Mouse (Mus musculus) hindbrain, embryonic 12.5 days (tissue): ENCODE measurements around the gene Evc2. TPM values are rescaled to one million over a fixed set of nuclear protein-coding genes. Genes with fewer than 3 reads are reported as not detected.

Experiments used
- ATAC-seq: fragments of 200-750 bp; cut with Nextera tagmentation; 2 replicates; pipeline ENCODE4 v1.8.0; 2017; ENCODE audit warnings: moderate TSS enrichment; ENCODE audit not compliant: low FRiP score
- H3K27ac ChIP-seq: fragments of 300-500 bp; sonication (generic); 2 replicates; pipeline ENCODE4 v1.5.1; 2016; ENCODE audit warnings: mild to moderate bottlenecking
- H3K27me3 ChIP-seq: fragments of 300-500 bp; sonication (generic); 2 replicates; pipeline ENCODE4 v1.6.1; 2016; ENCODE audit warnings: mild to moderate bottlenecking
- H3K36me3 ChIP-seq: fragments of 300-500 bp; sonication (generic); 2 replicates; pipeline ENCODE4 v1.6.1; 2016; ENCODE audit warnings: mild to moderate bottlenecking
- H3K4me1 ChIP-seq: fragments of 300-500 bp; sonication (generic); 2 replicates; pipeline ENCODE4 v1.6.1; 2016
- H3K4me2 ChIP-seq: fragments of 300-500 bp; sonication (generic); replicated peaks from 2 replicates; pipeline ENCODE4 v1.6.1; 2016; ENCODE audit warnings: mild to moderate bottlenecking
- H3K4me3 ChIP-seq: fragments of 300-500 bp; sonication (generic); 2 replicates; pipeline ENCODE4 v1.5.1; 2016; ENCODE audit warnings: mild to moderate bottlenecking
- H3K9ac ChIP-seq: fragments of 300-500 bp; sonication (generic); 2 replicates; pipeline ENCODE4 v1.6.1; 2016; ENCODE audit warnings: mild to moderate bottlenecking, moderate library complexity
- H3K9me3 ChIP-seq: fragments of 300-500 bp; sonication (generic); replicated peaks from 2 replicates; pipeline ENCODE4 v1.6.1; 2016; ENCODE audit warnings: mild to moderate bottlenecking
- WGBS: fragments of 180-500 bp; shearing (Covaris S2); methylation state at CpG from one replicate; pipeline ENCODE4 v1.1.7; 2016; 5-methylcytosine and 5-hydroxymethylcytosine counted together
- polyA plus RNA-seq: library from polyadenylated mRNA; unstranded; fragments of >200 nt; fragmentation: Nextera tagmentation; extraction: Ambion mirVana; gene quantifications from 2 replicates; pipeline ENCODE4 v1.2.1, GENCODE M21; 2016

Gene Evc2
- polyA plus RNA-seq, 1 experiment from 2014 or later = 13.3 TPM

GRCm38 (mm10) chr5:37377376-37377775, 39.1 kb downstream of the Evc2 start:
- Histone ChIP-seq H3K4me2 (no peak overlapping the region), H3K27me3 (no peaks in the 10 kb centered on the region), H3K27ac (no peak overlapping the region), H3K9ac (no peak overlapping the region), H3K9me3 (no peaks in the 10 kb centered on the region), H3K4me3 (no peak overlapping the region), H3K4me1 (no peaks in the 10 kb centered on the region), H3K36me3 (0 out of 2 replicates have a peak, but pooled peaks cover 3% of the 10 kb centered on the region)
- no peak for ATAC-seq
- 87% methylated on average over 7 of the region's 7 CpGs for WGBS

GRCm38 (mm10) chr5:37380641-37381040, 42.3 kb downstream of the Evc2 start:
- ATAC-seq = no peak
- Histone ChIP-seq H3K4me1 (no peaks in the 10 kb centered on the region), H3K27ac (no peak overlapping the region), H3K9ac (no peak overlapping the region), H3K9me3 (no peaks in the 10 kb centered on the region), H3K27me3 (no peaks in the 10 kb centered on the region), H3K4me2 (no peak overlapping the region), H3K4me3 (no peak overlapping the region), H3K36me3 (0 out of 2 replicates have a peak, but pooled peaks cover 7% of the 10 kb centered on the region)
- WGBS = 80% methylated on average over 4 of the region's 4 CpGs

- no peak overlapping the region for H3K4me3 ChIP-seq
- H3K9me3 ChIP-seq = no peaks in the 10 kb centered on the region
- peaks cover 22% of the 10 kb centered on the region for H3K36me3 ChIP-seq
- 88% methylated on average over 3 of the region's 3 CpGs for WGBS
- no peak for ATAC-seq
- H3K27ac ChIP-seq = no peak overlapping the region
- H3K4me2 ChIP-seq = no peak overlapping the region
- H3K27me3 ChIP-seq = no peaks in the 10 kb centered on the region
- no peak overlapping the region for H3K9ac ChIP-seq
- no peaks in the 10 kb centered on the region for H3K4me1 ChIP-seq
These were observed 45.3 kb downstream of the Evc2 start for GRCm38 (mm10) chr5:37383570-37383969.

- Histone ChIP-seq H3K9me3 (no peaks in the 10 kb centered on the region), H3K4me1 (no peaks in the 10 kb centered on the region), H3K36me3 (peaks cover 19% of the 10 kb centered on the region), H3K4me3 (no peak overlapping the region), H3K4me2 (no peak overlapping the region), H3K9ac (no peak overlapping the region), H3K27ac (no peak overlapping the region), H3K27me3 (no peaks in the 10 kb centered on the region)
- ATAC-seq = no peak
- 85% methylated on average over 3 of the region's 3 CpGs for WGBS
These were observed 50.3 kb downstream of the Evc2 start for GRCm38 (mm10) chr5:37388646-37389045.

- Histone ChIP-seq H3K27me3 (no peaks in the 10 kb centered on the region), H3K4me2 (no peak overlapping the region), H3K36me3 (peaks cover 15% of the 10 kb centered on the region), H3K27ac (no peak overlapping the region), H3K9me3 (no peaks in the 10 kb centered on the region), H3K4me1 (no peaks in the 10 kb centered on the region), H3K4me3 (no peak overlapping the region), H3K9ac (no peak overlapping the region)
- WGBS = 76% methylated on average over 13 of the region's 13 CpGs
- ATAC-seq = no peak
These were observed 51.7 kb downstream of the Evc2 start for GRCm38 (mm10) chr5:37389808-37390495.

- H3K4me2 ChIP-seq = no peak overlapping the region
- ATAC-seq = no peak
- peaks cover 15% of the 10 kb centered on the region for H3K36me3 ChIP-seq
These were observed 52.6 kb downstream of the Evc2 start for GRCm38 (mm10) chr5:37390923-37391322.

GRCm38 (mm10) chr5:37391901-37392300, 53.6 kb downstream of the Evc2 start:
- peaks cover 5% of the 10 kb centered on the region; the same call in 1 of the 2 replicates for H3K4me1 ChIP-seq
- H3K27me3 ChIP-seq = no peaks in the 10 kb centered on the region
- no peak overlapping the region for H3K4me3 ChIP-seq
- no peak for ATAC-seq
- 92% methylated on average over 10 of the region's 10 CpGs for WGBS
- no peak overlapping the region for H3K27ac ChIP-seq
- peaks cover 9% of the 10 kb centered on the region for H3K36me3 ChIP-seq
- H3K4me2 ChIP-seq = no peak overlapping the region
- H3K9me3 ChIP-seq = no peaks in the 10 kb centered on the region
- H3K9ac ChIP-seq = no peak overlapping the region

More at GRCm38 (mm10) chr5:37390923-37391322, 52.6 kb downstream of the Evc2 start:
- Histone ChIP-seq H3K4me1 (peaks cover 5% of the 10 kb centered on the region; the same call in 1 of the 2 replicates), H3K27ac (no peak overlapping the region), H3K27me3 (no peaks in the 10 kb centered on the region), H3K9me3 (no peaks in the 10 kb centered on the region), H3K9ac (no peak overlapping the region), H3K4me3 (no peak overlapping the region)
- WGBS = 91% methylated on average over 10 of the region's 10 CpGs

GRCm38 (mm10) chr5:37395172-37396030, 57.1 kb downstream of the Evc2 start:
- Histone ChIP-seq H3K27me3 (no peaks in the 10 kb centered on the region), H3K36me3 (no peaks in the 10 kb centered on the region), H3K4me2 (0 out of 2 replicates have a peak overlapping the region, but pooled peaks have one; percentile 4), H3K27ac (peak overlapping the region; percentile 30; the same call in 1 of the 2 replicates), H3K4me1 (peaks cover 5% of the 10 kb centered on the region; the same call in 1 of the 2 replicates), H3K4me3 (no peak overlapping the region), H3K9me3 (no peaks in the 10 kb centered on the region), H3K9ac (no peak overlapping the region)
- WGBS = 57% methylated on average over 22 of the region's 22 CpGs
- ATAC-seq = peak; percentile 77

GRCm38 (mm10) chr5:37419028-37419427, 80.7 kb downstream of the Evc2 start:
- no peak for ATAC-seq
- Histone ChIP-seq H3K27ac (no peak overlapping the region), H3K4me1 (no peaks in the 10 kb centered on the region), H3K27me3 (no peaks in the 10 kb centered on the region), H3K9me3 (no peaks in the 10 kb centered on the region), H3K4me3 (no peak overlapping the region), H3K36me3 (no peaks in the 10 kb centered on the region), H3K4me2 (no peak overlapping the region), H3K9ac (no peak overlapping the region)
- WGBS = 83% methylated on average over 6 of the region's 6 CpGs

GRCm38 (mm10) chr5:37427210-37427609, 88.9 kb downstream of the Evc2 start:
- Histone ChIP-seq H3K36me3 (no peaks in the 10 kb centered on the region), H3K27me3 (no peaks in the 10 kb centered on the region), H3K4me1 (no peaks in the 10 kb centered on the region), H3K9ac (no peak overlapping the region), H3K4me3 (no peak overlapping the region), H3K9me3 (no peaks in the 10 kb centered on the region), H3K27ac (no peak overlapping the region), H3K4me2 (no peak overlapping the region)
- ATAC-seq = 0 out of 2 replicates have a peak, but pooled peaks have one; percentile 43

- no peaks in the 10 kb centered on the region for H3K27me3 ChIP-seq
- no peak overlapping the region for H3K4me2 ChIP-seq
- no peak overlapping the region for H3K27ac ChIP-seq
- no peaks in the 10 kb centered on the region for H3K4me1 ChIP-seq
- ATAC-seq = no peak
- H3K36me3 ChIP-seq = no peaks in the 10 kb centered on the region
- WGBS = 67% methylated on average over 3 of the region's 3 CpGs
- no peaks in the 10 kb centered on the region for H3K9me3 ChIP-seq
- H3K4me3 ChIP-seq = no peak overlapping the region
- no peak overlapping the region for H3K9ac ChIP-seq
These were observed 97.1 kb downstream of the Evc2 start for GRCm38 (mm10) chr5:37435417-37435816.

GRCm38 (mm10) chr5:37442767-37443166, 104.5 kb downstream of the Evc2 start:
- H3K4me2 ChIP-seq = no peak overlapping the region
- H3K27ac ChIP-seq = no peak overlapping the region
- ATAC-seq = no peak
- H3K9ac ChIP-seq = no peak overlapping the region
- H3K36me3 ChIP-seq = no peaks in the 10 kb centered on the region
- H3K4me3 ChIP-seq = no peak overlapping the region
- H3K27me3 ChIP-seq = no peaks in the 10 kb centered on the region
- 82% methylated on average over 2 of the region's 2 CpGs for WGBS
- H3K4me1 ChIP-seq = no peaks in the 10 kb centered on the region
- no peaks in the 10 kb centered on the region for H3K9me3 ChIP-seq
